Mouse (Mus musculus) gastrocnemius, postnatal 36 days (tissue): Measurements from ENCODE around the gene Clip4. TPM values are rescaled to one million over a fixed set of nuclear protein-coding genes. Genes with fewer than 3 reads are reported as not detected.
A peak's percentile ranks its signal among the peaks of the same experiment; 100 is the strongest.

Experiments used
- DNase-seq, 2 experiments: peaks; one replicate each; pipeline ENCODE4 v3.0.0; 2022
- intact Hi-C: fragments of 180-260 bp; cut with DNase I; formaldehyde crosslinking; loops from one replicate; pipeline ENCODE4 v1.15.1; 2025
- total RNA-seq, 2 experiments: library from RNA; stranded (reverse); gene quantifications; 2 replicates each; pipeline ENCODE4 v1.2.3; 2021

The Clip4 gene
- total RNA-seq, 2 experiments from 2014 or later, result 92.3 to 128 TPM

DNA sequence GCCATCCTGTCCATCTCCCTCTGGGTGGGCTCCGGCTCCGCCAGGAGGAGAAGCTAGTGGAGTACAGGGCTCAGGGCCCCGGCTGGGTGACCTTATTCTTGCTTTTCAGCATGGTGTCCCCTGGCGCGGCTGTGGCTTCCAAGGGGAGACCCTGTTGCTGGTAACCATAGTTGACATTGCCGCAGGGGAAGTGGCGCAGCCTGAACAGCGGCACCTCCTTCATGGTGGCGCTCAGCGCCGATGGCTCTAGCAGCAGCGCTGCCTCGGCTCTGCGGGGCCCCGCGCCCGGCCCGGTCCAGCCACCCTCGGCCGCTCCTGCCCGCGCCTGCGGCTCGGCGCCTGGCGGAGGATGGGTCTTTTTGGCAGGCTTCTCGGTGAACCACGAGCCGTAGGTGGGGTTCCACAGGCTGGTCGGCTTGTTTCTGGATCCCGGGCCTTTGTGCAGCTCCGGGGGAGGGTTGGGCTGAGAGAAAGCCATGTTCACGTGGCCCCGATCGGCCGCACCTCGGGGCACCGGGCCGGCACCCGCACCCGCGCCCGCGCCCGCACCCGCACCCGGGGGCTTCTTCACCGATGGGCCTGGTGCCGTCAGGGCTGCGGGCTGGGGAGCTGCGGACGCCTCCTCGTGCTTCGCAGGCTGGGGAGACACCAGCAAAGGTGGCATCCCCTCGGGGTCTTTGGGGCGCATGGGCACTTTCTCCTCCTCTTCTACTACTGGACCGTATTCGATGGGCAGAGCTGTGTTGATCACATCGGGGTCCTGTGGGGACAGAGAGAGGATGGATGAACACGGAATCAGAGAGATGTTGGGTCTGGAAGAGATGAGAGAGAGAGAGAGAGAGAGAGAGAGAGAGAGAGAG lies 101.3 kb downstream of the Clip4 start:
- intact Hi-C loops, result loop anchor here (5.0 kb wide), 2 partner anchors 127 to 302 kb away; no protein-coding TSS in a partner anchor
- no peak for DNase-seq

DNA sequence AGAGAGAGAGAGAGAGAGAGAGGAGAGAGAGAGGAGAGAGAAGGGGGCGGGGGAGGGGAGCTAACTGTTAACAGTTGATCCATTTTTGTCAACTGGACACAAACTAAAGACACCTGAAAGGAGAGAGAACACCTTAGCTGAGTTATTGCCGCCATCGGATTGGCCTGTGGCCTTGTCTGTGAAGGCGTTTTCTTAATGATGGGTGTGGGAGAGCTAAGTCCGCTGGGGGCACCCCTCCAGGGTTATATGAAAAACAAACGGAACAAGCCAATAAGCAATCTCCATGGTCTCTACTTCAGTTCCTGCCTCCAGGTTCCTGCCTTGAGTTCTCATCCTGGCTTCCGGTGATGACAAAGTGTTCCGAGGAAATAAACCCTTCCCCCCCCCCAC lies 102.0 kb downstream of the Clip4 start:
- no peak for DNase-seq
- intact Hi-C loops, result loop anchor here (5.0 kb wide), 2 partner anchors 128 to 303 kb away; no protein-coding TSS in a partner anchor

DNA sequence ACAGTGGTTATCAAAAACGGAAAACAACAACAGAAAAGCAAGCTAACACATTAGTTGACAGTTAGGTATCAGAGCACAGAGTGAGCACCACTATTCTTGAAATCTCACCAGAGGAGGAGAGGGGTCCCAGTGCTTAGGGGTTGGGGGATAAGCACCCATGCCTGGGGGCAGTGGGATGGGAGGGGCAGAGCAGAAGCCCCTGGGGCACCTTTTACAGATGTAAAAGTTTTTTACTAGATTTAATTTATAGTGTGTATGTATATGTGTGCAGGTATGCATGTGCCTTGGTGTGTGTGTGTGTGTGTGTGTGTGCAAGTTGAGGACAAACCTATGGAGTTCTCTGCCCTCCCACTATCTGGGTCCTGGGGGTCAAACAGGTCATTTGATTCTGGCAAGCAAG lies 102.4 kb downstream of the Clip4 start:
- DNase-seq, result no peak
- intact Hi-C loops, result loop anchor here (5.0 kb wide), 2 partner anchors 128 to 303 kb away; no protein-coding TSS in a partner anchor

DNA sequence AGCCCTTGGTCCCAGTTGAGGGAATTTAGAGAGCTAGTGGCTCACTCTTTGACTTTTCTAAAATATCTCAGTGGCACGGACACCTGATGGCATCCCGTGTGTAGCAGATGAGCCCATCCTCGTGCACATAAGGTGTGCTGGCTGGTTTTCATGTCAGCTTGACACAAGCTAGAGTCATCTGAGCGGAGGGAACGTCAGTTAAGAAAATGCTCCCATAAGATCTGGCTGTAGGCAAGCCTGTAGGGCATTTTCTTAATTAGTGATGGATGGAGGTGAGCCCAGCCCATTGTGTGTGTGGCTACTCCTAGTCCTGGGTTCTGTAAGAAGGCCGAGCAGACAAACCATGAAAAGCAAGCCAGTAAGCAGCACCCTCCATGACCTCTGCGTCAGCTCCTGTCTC lies 103.7 kb downstream of the Clip4 start:
- intact Hi-C loops, result loop anchor here (5.0 kb wide), 2 partner anchors 130 to 305 kb away; no protein-coding TSS in a partner anchor
- DNase-seq, result no peak

DNA sequence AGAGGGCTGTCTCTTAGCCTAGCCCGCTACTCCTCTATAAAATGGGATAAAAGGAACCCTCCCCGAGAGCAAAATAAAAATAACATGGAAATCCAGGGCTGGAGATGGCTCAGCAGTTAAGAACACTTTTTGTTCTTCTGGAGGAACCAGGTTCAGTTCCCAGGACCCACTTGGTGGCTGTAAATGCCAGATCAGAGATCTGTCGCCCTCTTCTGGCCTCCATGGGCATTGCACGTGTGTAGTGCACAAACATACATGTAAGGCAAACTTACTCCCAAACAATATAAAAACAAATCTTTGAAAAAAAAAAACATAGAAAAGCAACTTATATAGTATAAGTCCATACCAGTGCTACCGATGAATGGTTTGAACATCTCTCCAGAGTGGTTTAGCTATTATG lies 104.7 kb downstream of the Clip4 start:
- DNase-seq, result no peak
- intact Hi-C loops, result loop anchor here (5.0 kb wide), 2 partner anchors 131 to 306 kb away; no protein-coding TSS in a partner anchor

DNA sequence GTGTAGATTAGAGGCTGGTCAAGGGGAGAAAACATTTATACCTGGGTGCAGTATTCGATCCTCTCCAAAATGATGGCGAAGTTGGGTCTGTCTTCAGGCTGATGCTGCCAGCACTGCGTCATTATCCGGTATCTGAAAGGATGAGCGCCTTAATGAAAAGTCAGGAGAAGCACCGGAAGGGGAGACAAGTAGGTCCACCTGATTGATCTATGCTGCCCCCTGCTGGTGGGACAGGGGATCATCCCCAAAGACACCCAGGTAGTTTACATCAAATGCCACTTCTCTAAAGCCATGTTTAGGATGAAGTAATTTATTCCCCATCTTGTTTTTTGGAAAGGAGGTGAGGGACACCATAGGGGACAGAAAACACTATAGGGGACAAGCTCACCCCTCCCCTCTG lies 105.8 kb downstream of the Clip4 start:
- intact Hi-C loops, result loop anchor here (1.0 to 5.0 kb wide), 3 partner anchors 132 to 307 kb away; no protein-coding TSS in a partner anchor
- peak; percentile 27 to 31 for DNase-seq

DNA sequence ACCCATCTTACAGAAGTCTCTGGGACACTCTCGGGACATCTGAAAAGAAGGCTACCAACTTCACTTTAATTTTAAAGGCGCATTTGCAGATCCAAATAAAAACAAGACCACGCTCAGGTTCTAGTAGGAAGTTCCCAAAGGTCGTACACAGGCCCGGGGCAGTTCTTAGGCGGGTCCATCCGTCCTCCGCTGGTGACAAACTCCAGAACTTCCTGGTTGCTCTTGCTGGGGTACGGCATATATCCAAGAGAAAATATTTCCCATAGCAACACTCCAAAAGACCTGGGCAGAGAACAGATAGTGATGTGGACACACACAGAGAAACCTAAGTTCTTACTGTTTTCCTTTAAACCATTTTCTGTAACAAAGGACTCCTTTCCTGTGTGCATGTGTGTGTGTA lies 106.5 kb downstream of the Clip4 start:
- no peak for DNase-seq
- intact Hi-C loops, result loop anchor here (1.0 to 5.0 kb wide), 3 partner anchors 132 to 307 kb away; no protein-coding TSS in a partner anchor

DNA sequence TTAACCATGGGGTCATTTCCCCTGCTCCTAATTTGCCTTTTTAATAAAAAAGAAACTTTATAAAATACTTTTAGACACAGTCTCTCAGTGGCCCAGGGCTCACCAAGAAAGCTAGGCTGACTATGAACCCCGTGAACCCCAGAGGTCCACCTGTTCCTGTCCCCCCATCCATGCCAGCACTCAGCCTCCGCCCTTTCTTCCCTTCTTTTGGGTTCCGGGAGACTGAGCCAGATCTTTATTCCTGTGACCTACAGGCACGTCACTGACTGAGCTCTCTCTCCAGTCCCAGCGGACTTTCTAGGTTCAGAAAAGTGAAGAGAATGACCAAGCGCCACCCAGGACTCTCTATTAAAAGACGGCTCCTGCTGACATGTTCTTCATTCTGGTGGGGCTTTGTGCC lies 107.2 kb downstream of the Clip4 start:
- no peak for DNase-seq
- intact Hi-C loops, result no loop called here

DNA sequence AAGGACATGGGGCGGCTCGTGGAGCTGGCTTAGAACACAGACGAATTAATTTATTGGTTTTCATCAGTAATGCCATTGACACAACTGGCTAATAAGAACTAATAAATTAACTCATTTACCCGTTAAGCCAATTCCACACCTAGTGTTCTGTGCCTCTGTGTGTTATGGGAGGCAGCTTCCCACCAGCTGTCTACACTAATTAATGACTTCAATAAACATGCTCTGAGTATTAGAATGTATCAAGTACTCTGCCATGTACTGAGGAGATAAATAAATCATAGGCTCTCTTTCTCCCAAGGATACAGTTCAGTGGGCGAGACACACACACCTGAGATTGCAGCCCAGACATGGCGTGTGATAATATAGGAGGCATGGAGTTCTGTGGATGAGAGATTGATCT lies 113.1 kb downstream of the Clip4 start:
- no peak for DNase-seq
- intact Hi-C loops, result no loop called here

DNA sequence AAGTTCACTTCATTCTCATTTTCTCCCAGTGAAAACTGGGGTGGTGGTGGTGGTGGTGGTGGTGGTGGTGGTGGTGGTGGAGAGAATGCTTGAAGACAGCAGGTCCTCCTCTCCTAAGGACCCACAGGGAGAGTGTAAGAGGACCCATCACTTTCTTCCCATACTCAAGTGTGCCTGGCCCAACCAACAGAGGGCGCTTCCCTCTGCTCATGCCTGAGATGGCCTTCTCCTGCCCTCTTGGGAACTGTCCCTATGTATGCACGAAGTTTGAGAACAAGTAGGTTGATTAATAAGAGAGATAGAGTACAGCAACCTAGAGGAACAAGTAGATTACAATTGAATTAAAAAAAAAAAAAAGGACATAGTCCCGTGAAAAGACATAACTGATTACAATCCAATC lies 140.8 kb downstream of the Clip4 start:
- no peak for DNase-seq
- intact Hi-C loops, result loop anchor here (5.0 kb wide), 1 partner anchor 873 kb away; no protein-coding TSS in a partner anchor

DNA sequence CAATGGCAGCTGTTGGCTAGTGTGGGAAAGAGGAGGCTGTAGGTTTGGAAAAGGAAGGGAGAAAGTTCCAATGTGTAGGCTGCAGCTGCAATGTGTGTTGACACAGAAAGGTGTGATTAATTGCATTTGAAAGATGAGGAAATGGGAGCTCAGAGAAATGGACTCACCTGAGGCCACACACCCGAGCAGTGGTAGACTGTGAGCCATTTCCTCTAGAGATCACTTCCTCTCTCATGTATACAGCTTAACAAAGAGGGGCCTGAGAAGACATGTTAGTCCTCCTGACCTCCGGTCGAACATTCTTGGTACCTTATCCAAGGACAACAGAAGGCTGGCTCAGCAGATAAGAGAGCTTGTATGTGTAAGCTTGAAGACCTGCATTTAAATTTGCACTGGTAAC lies 144.9 kb downstream of the Clip4 start:
- intact Hi-C loops, result no loop called here
- no peak for DNase-seq

Other genes with a start within 250 kb of the Clip4 start
- under 1 TPM; 0.33 to 0.57 TPM for gene Ndc80, start 241.6 kb upstream of the Clip4 start, total RNA-seq
- gene Spdya, start 216.4 kb upstream of the Clip4 start, total RNA-seq, result under 1 TPM; 0.31 to 0.35 TPM
- gene Wdr43, start 152.6 kb upstream of the Clip4 start, total RNA-seq, result 10 to 100 TPM; 20.3 to 31.9 TPM
- gene Togaram2, start 95.2 kb upstream of the Clip4 start, total RNA-seq, result 1 to 10 TPM; 2.4 to 2.6 TPM
- gene Pcare, start 15.6 kb upstream of the Clip4 start, total RNA-seq, result not detected